7 mouse cellular contexts compared by ENCODE assay signal in genomic region chr11:76623206-76623961, GRCm38 (mm10). TPM values are rescaled to one million over a fixed set of nuclear protein-coding genes. Genes with fewer than 3 reads are reported as not detected.
DNase-seq lines count a peak whose midpoint lies in the region; ATAC-seq and TF ChIP-seq lines count a peak whose summit lies in the region.

No protein-coding gene starts in this region.

- H3K36me3 ChIP-seq in hindbrain, embryonic 15.5 days: no peaks in the 10 kb centered on the region
- H3K36me3 ChIP-seq in limb, embryonic 10.5 days: no peaks in the 10 kb centered on the region
- H3K36me3 ChIP-seq in midbrain, embryonic 10.5 days: no peaks in the 10 kb centered on the region
- H3K36me3 ChIP-seq in splenic B cell, adult 2 months (ENCODE audit: control insufficient read depth, insufficient read depth, low read length, poor library complexity, severe bottlenecking): no peaks in the 10 kb centered on the region

- peak overlapping the region; percentile 100 for H3K4me2 ChIP-seq in hindbrain, embryonic 15.5 days

- H3K4me1 ChIP-seq in bone marrow, adult 2 months (ENCODE audit: control insufficient read depth, insufficient read depth, low read length): no peaks in the 10 kb centered on the region
- peaks cover 31% of the 10 kb centered on the region for H3K4me1 ChIP-seq in hindbrain, embryonic 15.5 days (replicated peaks)
- H3K4me1 ChIP-seq in limb, embryonic 10.5 days: peaks cover 47% of the 10 kb centered on the region
- H3K4me1 ChIP-seq in midbrain, embryonic 10.5 days: peaks cover 35% of the 10 kb centered on the region

- no peaks in the 10 kb centered on the region for H3K9me3 ChIP-seq in hindbrain, embryonic 15.5 days
- no peaks in the 10 kb centered on the region for H3K9me3 ChIP-seq in limb, embryonic 10.5 days (replicated peaks)
- H3K9me3 ChIP-seq in midbrain, embryonic 10.5 days (replicated peaks): peaks cover 6% of the 10 kb centered on the region; the same call in 1 of the 2 replicates

- H3K27me3 ChIP-seq in hindbrain, embryonic 15.5 days: peaks cover 10% of the 10 kb centered on the region; the same call in 1 of the 2 replicates
- peaks cover 55% of the 10 kb centered on the region for H3K27me3 ChIP-seq in limb, embryonic 10.5 days (ENCODE audit: low read depth, poor library complexity, severe bottlenecking)
- H3K27me3 ChIP-seq in midbrain, embryonic 10.5 days (ENCODE audit: low read depth, poor library complexity, severe bottlenecking): peaks cover 68% of the 10 kb centered on the region
- H3K27me3 ChIP-seq in splenic B cell, adult 2 months (ENCODE audit: control insufficient read depth, insufficient read depth, low read length, poor library complexity, severe bottlenecking): peaks cover 3% of the 10 kb centered on the region; the same call in 1 of the 2 replicates

- TF ChIP-seq POLR2A in bone marrow, adult 2 months (IDR thresholded peaks at IDR 0.05; ENCODE audit: borderline replicate concordance, control insufficient read depth, low read depth, low read length): no peak

- TF ChIP-seq CTCF in bone marrow, adult 2 months (IDR thresholded peaks at IDR 0.05; ENCODE audit: control insufficient read depth, insufficient read depth, low read length): no peak

- peak overlapping the region; percentile 65 for H3K9ac ChIP-seq in hindbrain, embryonic 15.5 days

- peak; percentile 85 for ATAC-seq in hindbrain, embryonic 15.5 days (ENCODE audit: low FRiP score, low read depth)

- peak overlapping the region; percentile 14; the same call in 1 of the 2 replicates for H3K27ac ChIP-seq in bone marrow, adult 2 months (ENCODE audit: control insufficient read depth, insufficient read depth, low read depth, low read length, poor library complexity)
- H3K27ac ChIP-seq in hindbrain, embryonic 15.5 days (replicated peaks): 0 out of 2 replicates have a peak overlapping the region, but pooled peaks have one; percentile 47
- H3K27ac ChIP-seq in limb, embryonic 10.5 days: peak overlapping the region; percentile 92
- peak overlapping the region; percentile 86 for H3K27ac ChIP-seq in midbrain, embryonic 10.5 days (replicated peaks)

- 2% methylated on average over 72 of the region's 72 CpGs for WGBS in bone marrow, adult 2 months
- WGBS in hindbrain, embryonic 15.5 days: under 1% methylated on average over 62 of the region's 72 CpGs
- WGBS in limb, embryonic 10.5 days: under 1% methylated on average over 72 of the region's 72 CpGs
- under 1% methylated on average over 70 of the region's 72 CpGs for WGBS in midbrain, embryonic 10.5 days

- H3K4me3 ChIP-seq in bone marrow, adult 2 months (replicated peaks; ENCODE audit: control insufficient read depth, low read depth, low read length): peak overlapping the region; percentile 57
- peak overlapping the region; percentile 67 for H3K4me3 ChIP-seq in hindbrain, embryonic 15.5 days
- H3K4me3 ChIP-seq in limb, embryonic 10.5 days: peak overlapping the region; percentile 86
- H3K4me3 ChIP-seq in midbrain, embryonic 10.5 days: peak overlapping the region; percentile 84

- DNase-seq in R1 (ENCODE audit: low read depth, low spot score): peak; percentile 82
- peak; percentile 69 for DNase-seq in gastrocnemius, postnatal 10 days
- DNase-seq in limb, embryonic 10.5 days (ENCODE audit: low spot score): peak; percentile 80
- DNase-seq in midbrain, embryonic 10.5 days (ENCODE audit: low spot score): peak; percentile 73
- peak; percentile 36 for DNase-seq in splenic B cell, adult 2 months (ENCODE audit: low read depth, low spot score)

RNA-seq across cellular contexts. Expression of gene Abr, which starts 1.3 kb away (rescaled TPM):
- 19.4 and 43.0 TPM in 2 replicates for polyA plus RNA-seq in bone marrow, adult 2 months (2011; ENCODE audit: insufficient read depth, insufficient read length, low replicate concordance, missing spikeins)
- total RNA-seq in gastrocnemius, postnatal 10 days (2021): 10 to 100 TPM; 23.9 to 27.0 TPM
- polyA plus RNA-seq in hindbrain, embryonic 15.5 days (2015; fragmentation: Nextera tagmentation; extraction: Ambion mirVana): 99.9 and 113 TPM in 2 replicates
- 44.7 and 53.7 TPM in 2 replicates for polyA plus RNA-seq in limb, embryonic 10.5 days (2016; fragmentation: Nextera tagmentation; extraction: Ambion mirVana)
- polyA plus RNA-seq in midbrain, embryonic 10.5 days (2016; fragmentation: Nextera tagmentation; extraction: Ambion mirVana): 26.9 and 37.6 TPM in 2 replicates

RNA-seq across cellular contexts. Expression of gene Bhlha9, which starts 48.9 kb away (rescaled TPM):
- not detected in 2 replicates for polyA plus RNA-seq in bone marrow, adult 2 months (2011; ENCODE audit: insufficient read depth, insufficient read length, low replicate concordance, missing spikeins)
- not detected for total RNA-seq in gastrocnemius, postnatal 10 days (2021)
- polyA plus RNA-seq in hindbrain, embryonic 15.5 days (2015; fragmentation: Nextera tagmentation; extraction: Ambion mirVana): 1.3 and 1.7 TPM in 2 replicates
- polyA plus RNA-seq in limb, embryonic 10.5 days (2016; fragmentation: Nextera tagmentation; extraction: Ambion mirVana): 18.9 and 22.9 TPM in 2 replicates
- 0.12 TPM in 1 of 2 replicates, not detected in the other for polyA plus RNA-seq in midbrain, embryonic 10.5 days (2016; fragmentation: Nextera tagmentation; extraction: Ambion mirVana)

RNA-seq across cellular contexts. Expression of gene Trarg1, which starts 56.2 kb away (rescaled TPM):
- 0.68 and 3.6 TPM in 2 replicates for polyA plus RNA-seq in bone marrow, adult 2 months (2011; ENCODE audit: insufficient read depth, insufficient read length, low replicate concordance, missing spikeins)
- total RNA-seq in gastrocnemius, postnatal 10 days (2021): 1 to 10 TPM; 2.0 to 2.1 TPM
- 0.82 and 2.8 TPM in 2 replicates for polyA plus RNA-seq in hindbrain, embryonic 15.5 days (2015; fragmentation: Nextera tagmentation; extraction: Ambion mirVana)
- 0.04 and 0.09 TPM in 2 replicates for polyA plus RNA-seq in limb, embryonic 10.5 days (2016; fragmentation: Nextera tagmentation; extraction: Ambion mirVana)
- polyA plus RNA-seq in midbrain, embryonic 10.5 days (2016; fragmentation: Nextera tagmentation; extraction: Ambion mirVana): 0.05 TPM in 1 of 2 replicates, not detected in the other

Comparison
In these comparisons a context has a peak if more than half of its experiments do, and no peak if none do; other contexts are left out.
1. Peak in every context shown above with its lines: DNase-seq, ATAC-seq, H3K4me3 ChIP-seq and H3K27ac ChIP-seq.
2. H3K27ac ChIP-seq: peak in every context shown above with its lines; median percentile 92 in limb, embryonic 10.5 days; 86 in midbrain, embryonic 10.5 days; 47 in hindbrain, embryonic 15.5 days; 14 in bone marrow, adult 2 months.